Mouse (Mus musculus) cortical plate, adult 2 months (tissue): ENCODE measurements around the gene Olfr699.

Experiments
- CTCF ChIP-seq: fragments of 200-500 bp; IDR thresholded peaks from 2 replicates; pipeline ENCODE4 v1.5.1; 2011; ENCODE audit warnings: mild to moderate bottlenecking, control low read depth, low read length; ENCODE audit not compliant: insufficient read depth; ENCODE audit errors: extremely low read depth
- POLR2A ChIP-seq: fragments of 200-500 bp; IDR thresholded peaks from 2 replicates; pipeline ENCODE4 v1.6.1; 2011; ENCODE audit warnings: mild to moderate bottlenecking, low read length, control low read depth; ENCODE audit not compliant: insufficient read depth; ENCODE audit errors: extremely low read depth

- TF ChIP-seq POLR2A (no peak), CTCF (no peak)
These were observed 50.7 kb downstream of the Olfr699 start, which contains the start of gene Olfr697 for GRCm38 (mm10) chr7:106742343-106742742.
